Mouse (Mus musculus): ENCODE results near the gene Gm10644. TPM values are rescaled to one million over a fixed set of nuclear protein-coding genes. Genes with fewer than 3 reads are reported as not detected.

The Gm10644 gene
- polyA plus RNA-seq, 1 experiment from 2014 or later = 0.85 TPM

DNA sequence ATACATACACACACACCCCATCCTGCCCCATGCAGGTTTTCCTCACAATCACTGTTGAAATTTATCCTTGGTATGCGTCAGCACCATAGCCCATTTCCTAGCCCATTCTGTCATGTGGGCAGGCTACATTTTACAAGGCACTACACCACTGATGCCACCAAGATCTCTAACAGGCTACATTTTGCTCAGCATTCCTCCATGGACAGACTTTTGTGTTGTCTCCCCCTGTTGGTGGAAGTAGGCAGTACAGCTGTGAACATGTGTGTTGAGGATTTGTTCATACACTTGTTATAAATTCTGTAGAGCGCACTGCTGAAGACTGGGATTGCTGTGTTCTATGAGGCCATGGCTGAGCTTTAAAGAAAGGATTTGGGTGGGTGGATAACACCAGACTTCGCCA lies 33.4 kb downstream of the Gm10644 start:
- Histone ChIP-seq H3K27me3 (ENCODE audit: insufficient read depth, low read length) (no peaks in the 10 kb centered on the region), H3K4me3 (ENCODE audit: low read length) (no peak overlapping the region), H3K27ac (ENCODE audit: low read length) (no peak overlapping the region), H3K9me3 (ENCODE audit: low read length) (no peaks in the 10 kb centered on the region), H3K4me2 (replicated peaks; ENCODE audit: low read depth, low read length) (no peak overlapping the region), H3K36me3 (ENCODE audit: insufficient read depth, low read length) (peaks cover 47% of the 10 kb centered on the region), H3K9ac (replicated peaks; ENCODE audit: low read length) (no peak overlapping the region), H3K4me1 (ENCODE audit: insufficient read depth, low read length) (peaks cover 11% of the 10 kb centered on the region)
- 75% methylated on average over 3 of the region's 3 CpGs for WGBS
- ATAC-seq (ENCODE audit: low FRiP score, low TSS enrichment) = no peak

DNA sequence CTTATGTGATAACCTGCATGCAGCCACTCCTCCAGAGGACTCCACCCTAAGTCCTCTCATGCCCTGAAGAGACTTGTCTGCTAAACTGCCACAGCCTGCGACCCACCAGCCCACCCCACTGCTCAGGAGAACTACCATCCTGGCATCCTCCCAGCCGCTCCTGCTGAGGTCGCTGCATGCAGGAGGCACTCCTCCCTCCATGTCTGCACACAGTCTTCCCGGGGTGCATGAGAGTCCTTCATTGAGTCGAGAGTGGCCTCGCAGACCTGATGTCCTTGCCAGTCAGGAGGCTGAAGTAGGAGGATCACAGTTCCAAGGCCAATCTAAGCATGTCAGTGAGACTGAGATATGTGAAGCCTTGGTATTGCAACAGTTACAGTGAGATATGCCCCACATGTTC lies 37.4 kb downstream of the Gm10644 start:
- WGBS = 81% methylated on average over 6 of the region's 6 CpGs
- H3K4me1 ChIP-seq (ENCODE audit: insufficient read depth, low read length) = peaks cover 16% of the 10 kb centered on the region

DNA sequence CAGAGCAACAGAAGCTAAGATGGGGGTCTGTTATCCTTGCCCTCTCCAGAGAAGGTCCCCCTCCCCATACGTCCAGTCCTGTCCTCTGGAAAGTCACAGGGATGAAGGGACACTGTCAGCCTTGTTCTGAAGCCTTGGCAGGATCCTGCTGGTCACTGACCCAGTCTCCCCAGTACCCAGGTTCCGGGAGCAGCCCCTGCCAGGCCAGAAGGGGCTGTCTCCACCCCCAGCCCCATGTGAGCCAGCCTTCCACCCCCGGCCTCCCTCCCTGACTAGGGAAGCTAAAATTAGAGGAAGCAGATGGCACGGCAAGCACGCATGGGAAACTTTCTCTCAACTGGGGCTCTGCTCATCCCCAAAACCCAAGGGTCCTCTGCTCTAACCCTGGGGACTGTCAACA lies 39.0 kb downstream of the Gm10644 start:
- Histone ChIP-seq H3K27me3 (ENCODE audit: insufficient read depth, low read length) (no peaks in the 10 kb centered on the region), H3K9me3 (ENCODE audit: low read length) (no peaks in the 10 kb centered on the region), H3K27ac (ENCODE audit: low read length) (no peak overlapping the region), H3K9ac (replicated peaks; ENCODE audit: low read length) (no peak overlapping the region), H3K36me3 (ENCODE audit: insufficient read depth, low read length) (peaks cover 21% of the 10 kb centered on the region), H3K4me3 (ENCODE audit: low read length) (no peak overlapping the region), H3K4me1 (ENCODE audit: insufficient read depth, low read length) (peaks cover 27% of the 10 kb centered on the region), H3K4me2 (replicated peaks; ENCODE audit: low read depth, low read length) (no peak overlapping the region)
- ATAC-seq (ENCODE audit: low FRiP score, low TSS enrichment) = no peak
- WGBS = 65% methylated on average over 5 of the region's 5 CpGs

More for the DNA sequence above, 37.4 kb downstream of the Gm10644 start:
- Histone ChIP-seq H3K4me3 (ENCODE audit: low read length) (no peak overlapping the region), H3K4me2 (replicated peaks; ENCODE audit: low read depth, low read length) (no peak overlapping the region), H3K9me3 (ENCODE audit: low read length) (no peaks in the 10 kb centered on the region), H3K36me3 (ENCODE audit: insufficient read depth, low read length) (peaks cover 25% of the 10 kb centered on the region), H3K27me3 (ENCODE audit: insufficient read depth, low read length) (no peaks in the 10 kb centered on the region), H3K27ac (ENCODE audit: low read length) (no peak overlapping the region), H3K9ac (replicated peaks; ENCODE audit: low read length) (no peak overlapping the region)
- ATAC-seq (ENCODE audit: low FRiP score, low TSS enrichment) = no peak

DNA sequence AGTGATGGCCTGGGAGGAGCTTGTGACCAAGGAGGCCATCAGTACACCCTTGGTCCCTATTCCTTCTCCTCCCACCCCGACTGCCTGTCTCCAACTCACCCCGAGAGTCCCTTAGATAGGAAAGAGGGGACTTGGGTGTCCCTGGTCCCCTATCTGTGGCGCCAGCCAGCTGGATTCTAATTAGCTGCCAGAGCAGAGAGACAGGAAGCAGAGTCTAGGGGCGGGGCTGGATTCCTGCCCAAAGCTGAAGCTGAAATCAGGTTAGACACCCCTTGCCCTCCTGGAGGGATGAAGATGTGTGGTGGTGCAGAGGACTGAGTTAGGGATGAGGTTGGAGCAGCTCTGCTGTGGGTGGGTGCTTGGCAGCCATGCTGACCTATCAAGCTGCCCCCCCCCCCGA lies 40.1 kb downstream of the Gm10644 start:
- Histone ChIP-seq H3K9me3 (ENCODE audit: low read length) (no peaks in the 10 kb centered on the region), H3K27ac (ENCODE audit: low read length) (no peak overlapping the region), H3K27me3 (ENCODE audit: insufficient read depth, low read length) (no peaks in the 10 kb centered on the region), H3K4me1 (ENCODE audit: insufficient read depth, low read length) (peaks cover 27% of the 10 kb centered on the region), H3K9ac (replicated peaks; ENCODE audit: low read length) (no peak overlapping the region), H3K4me2 (replicated peaks; ENCODE audit: low read depth, low read length) (no peak overlapping the region), H3K36me3 (ENCODE audit: insufficient read depth, low read length) (0 out of 2 replicates have a peak, but pooled peaks cover 11% of the 10 kb centered on the region), H3K4me3 (ENCODE audit: low read length) (no peak overlapping the region)
- WGBS = 47% methylated on average over 5 of the region's 5 CpGs
- no peak for ATAC-seq (ENCODE audit: low FRiP score, low TSS enrichment)

DNA sequence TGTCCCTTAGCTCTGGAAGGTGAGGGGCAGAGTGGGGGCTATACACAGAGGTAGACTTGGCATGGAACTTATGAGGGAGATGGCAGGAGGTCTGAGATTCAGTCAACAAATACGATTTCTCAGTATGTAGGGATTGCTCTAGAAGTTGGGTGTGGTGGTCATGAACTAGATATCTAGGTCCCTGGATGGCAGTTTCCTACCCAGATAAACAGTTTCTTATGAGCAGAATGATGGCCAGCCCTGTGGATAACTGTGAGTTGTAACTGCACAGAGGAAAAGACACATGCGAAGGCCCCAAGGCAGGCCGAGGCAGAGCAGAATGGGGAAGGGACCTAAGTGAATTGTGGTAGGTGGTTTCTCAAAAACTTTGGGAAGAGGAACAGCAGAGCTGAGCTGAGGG lies 40.8 kb downstream of the Gm10644 start:
- no peak overlapping the region for H3K4me2 ChIP-seq (replicated peaks; ENCODE audit: low read depth, low read length)
- no peak overlapping the region for H3K27ac ChIP-seq (ENCODE audit: low read length)
- 88% methylated on average over 3 of the region's 3 CpGs for WGBS
- 0 out of 2 replicates have a peak, but pooled peaks cover 5% of the 10 kb centered on the region for H3K36me3 ChIP-seq (ENCODE audit: insufficient read depth, low read length)
- no peak overlapping the region for H3K4me3 ChIP-seq (ENCODE audit: low read length)
- H3K27me3 ChIP-seq (ENCODE audit: insufficient read depth, low read length) = no peaks in the 10 kb centered on the region
- ATAC-seq (ENCODE audit: low FRiP score, low TSS enrichment) = no peak
- no peak overlapping the region for H3K9ac ChIP-seq (replicated peaks; ENCODE audit: low read length)
- H3K9me3 ChIP-seq (ENCODE audit: low read length) = no peaks in the 10 kb centered on the region
- peaks cover 30% of the 10 kb centered on the region for H3K4me1 ChIP-seq (ENCODE audit: insufficient read depth, low read length)

DNA sequence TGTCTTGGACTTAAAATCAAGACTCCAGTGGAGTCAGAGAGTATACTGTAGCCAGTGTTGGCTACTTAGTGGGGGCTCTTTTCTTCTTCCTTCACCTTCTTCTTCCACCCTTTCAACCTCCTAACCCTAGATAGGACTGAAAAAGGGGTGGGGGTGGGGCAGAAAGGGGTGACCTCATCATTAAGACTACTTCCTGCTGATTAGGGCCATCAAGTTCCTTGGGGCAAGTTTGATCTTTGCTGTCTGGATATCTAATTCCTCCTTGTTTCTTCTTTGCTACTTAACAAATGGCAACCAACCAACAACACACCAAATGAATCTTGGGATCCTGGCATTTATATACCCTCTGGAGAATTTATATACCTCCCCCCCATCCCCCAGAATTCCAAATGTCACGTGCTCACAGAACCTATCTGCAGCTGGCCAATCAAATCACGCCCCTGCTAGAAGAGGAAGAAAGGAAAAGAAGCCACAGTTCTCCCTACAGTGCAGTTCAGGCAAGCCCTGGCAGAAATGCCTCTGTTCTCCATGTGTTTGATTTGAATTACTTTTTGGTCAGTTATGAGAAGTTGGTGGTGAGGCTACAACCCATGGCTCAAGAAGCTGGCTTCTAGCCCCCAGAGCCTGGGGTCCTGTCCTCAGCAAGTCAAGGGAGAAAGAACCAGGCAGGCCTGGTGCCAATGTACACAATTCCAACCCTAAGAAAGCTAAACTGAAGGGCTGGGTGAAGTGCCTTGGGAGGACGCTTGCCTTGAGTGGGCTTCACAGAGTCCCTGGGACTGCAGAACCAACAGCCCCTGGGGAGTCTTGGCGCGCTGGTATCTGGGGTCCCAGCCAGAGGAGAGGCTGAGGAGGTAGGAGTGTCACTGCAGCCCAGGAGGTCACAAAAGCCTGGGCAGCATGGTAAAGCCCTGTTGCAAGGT lies 42.9 kb downstream of the Gm10644 start:
- 65% methylated on average over 5 of the region's 5 CpGs for WGBS
- H3K27ac ChIP-seq (ENCODE audit: low read length) = peak overlapping the region; percentile 31
- peaks cover 39% of the 10 kb centered on the region for H3K4me1 ChIP-seq (ENCODE audit: insufficient read depth, low read length)
- H3K27me3 ChIP-seq (ENCODE audit: insufficient read depth, low read length) = no peaks in the 10 kb centered on the region
- ATAC-seq (ENCODE audit: low FRiP score, low TSS enrichment) = no peak
- no peaks in the 10 kb centered on the region for H3K9me3 ChIP-seq (ENCODE audit: low read length)
- H3K36me3 ChIP-seq (ENCODE audit: insufficient read depth, low read length) = no peaks in the 10 kb centered on the region
- H3K9ac ChIP-seq (replicated peaks; ENCODE audit: low read length) = no peak overlapping the region; the same call in 1 of the 2 replicates
- H3K4me2 ChIP-seq (replicated peaks; ENCODE audit: low read depth, low read length) = no peak overlapping the region
- H3K4me3 ChIP-seq (ENCODE audit: low read length) = no peak overlapping the region

DNA sequence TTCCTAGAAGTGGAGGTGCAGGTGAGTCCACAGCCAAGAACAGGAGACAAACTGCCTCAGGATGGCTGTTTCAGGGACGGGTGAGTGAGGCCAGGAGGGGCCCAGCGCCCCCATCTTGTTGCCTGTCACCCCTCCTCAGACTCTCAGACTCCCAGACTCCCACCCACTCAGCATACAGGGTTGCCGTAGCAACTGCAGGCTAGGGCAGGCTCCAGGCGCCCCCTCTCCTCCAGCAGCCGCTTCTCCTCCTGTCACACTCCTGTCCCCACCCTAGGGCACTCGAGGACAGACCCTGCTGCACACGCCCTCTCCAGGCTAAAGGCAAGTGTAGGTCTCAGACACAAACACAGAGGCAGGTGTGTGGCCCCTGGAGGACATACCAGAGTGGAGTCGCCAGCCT lies 45.7 kb downstream of the Gm10644 start:
- Histone ChIP-seq H3K27ac (ENCODE audit: low read length) (no peak overlapping the region), H3K27me3 (ENCODE audit: insufficient read depth, low read length) (no peaks in the 10 kb centered on the region), H3K4me1 (ENCODE audit: insufficient read depth, low read length) (peaks cover 37% of the 10 kb centered on the region), H3K36me3 (ENCODE audit: insufficient read depth, low read length) (peaks cover 9% of the 10 kb centered on the region; the same call in 1 of the 2 replicates), H3K4me3 (ENCODE audit: low read length) (no peak overlapping the region), H3K9me3 (ENCODE audit: low read length) (no peaks in the 10 kb centered on the region), H3K4me2 (replicated peaks; ENCODE audit: low read depth, low read length) (no peak overlapping the region), H3K9ac (replicated peaks; ENCODE audit: low read length) (0 out of 2 replicates have a peak overlapping the region, but pooled peaks have one; percentile 15)
- ATAC-seq (ENCODE audit: low FRiP score, low TSS enrichment) = no peak
- 43% methylated on average over 8 of the region's 8 CpGs for WGBS

DNA sequence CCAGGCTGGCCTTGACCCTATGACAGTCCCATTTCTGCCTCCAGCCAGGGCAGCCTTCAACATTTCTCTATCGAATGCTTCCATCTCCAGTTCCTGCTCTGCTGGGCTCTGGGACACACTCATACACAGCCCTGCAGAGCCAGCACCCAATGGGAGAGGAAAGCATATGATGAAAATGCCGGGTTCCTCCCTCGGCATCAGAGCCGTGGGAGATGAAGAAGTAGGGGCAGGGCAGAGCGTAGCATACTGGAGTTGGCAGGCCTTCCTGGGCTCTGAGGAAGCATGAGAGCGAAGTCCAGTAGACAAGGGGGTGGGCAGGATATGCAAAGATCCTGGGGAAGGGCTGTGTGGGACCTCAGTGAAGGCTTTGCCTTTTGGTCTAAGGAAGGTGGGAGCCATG lies 46.4 kb downstream of the Gm10644 start:
- peaks cover 41% of the 10 kb centered on the region for H3K4me1 ChIP-seq (ENCODE audit: insufficient read depth, low read length)
- no peak for ATAC-seq (ENCODE audit: low FRiP score, low TSS enrichment)
- whole genome bisulfite sequencing = 72% methylated on average over 6 of the region's 6 CpGs

DNA sequence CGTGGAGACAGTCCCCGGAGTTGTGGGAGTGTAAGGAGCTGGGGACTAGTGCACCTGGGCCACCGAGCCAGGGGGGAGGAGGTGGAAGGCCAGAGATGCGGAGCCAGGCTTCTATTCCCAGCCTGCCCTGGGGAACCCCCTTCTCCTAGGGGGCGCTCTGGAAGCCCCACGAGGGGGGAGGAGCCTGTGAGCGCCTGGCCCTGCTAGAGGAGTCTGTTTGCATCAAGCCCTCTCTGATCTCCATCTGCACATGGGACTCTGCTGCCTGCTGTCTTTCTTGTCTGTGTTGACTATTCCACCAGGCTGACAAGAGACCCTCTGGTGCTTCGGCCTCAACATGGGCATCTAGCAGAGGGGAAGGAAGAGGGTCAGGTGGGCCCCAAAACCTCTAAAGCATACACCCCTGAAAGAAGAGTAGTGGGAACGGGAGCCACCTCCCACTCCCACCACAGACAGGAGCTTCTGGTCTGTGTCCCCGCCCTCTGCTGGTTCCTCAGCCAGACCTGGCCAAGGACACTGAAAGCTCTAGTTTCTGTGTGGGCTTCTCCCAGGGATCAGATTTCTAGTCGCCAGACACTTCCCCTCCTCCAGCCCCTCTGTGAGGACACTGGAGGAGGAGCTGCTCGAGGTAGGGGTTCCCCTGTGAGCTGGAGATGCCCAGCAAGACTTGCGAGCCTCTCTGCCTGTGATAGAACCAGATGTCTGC lies 51.9 kb downstream of the Gm10644 start:
- peak overlapping the region; percentile 14 for H3K4me3 ChIP-seq (ENCODE audit: low read length)
- peaks cover 9% of the 10 kb centered on the region; the same call in 1 of the 2 replicates for H3K36me3 ChIP-seq (ENCODE audit: insufficient read depth, low read length)
- 10% methylated on average over 12 of the region's 13 CpGs for WGBS
- peak overlapping the region; percentile 82 for H3K27ac ChIP-seq (ENCODE audit: low read length)
- H3K4me1 ChIP-seq (ENCODE audit: insufficient read depth, low read length) = peaks cover 46% of the 10 kb centered on the region
- H3K27me3 ChIP-seq (ENCODE audit: insufficient read depth, low read length) = no peaks in the 10 kb centered on the region
- ATAC-seq (ENCODE audit: low FRiP score, low TSS enrichment) = peak; percentile 18; the same call in 1 of the 2 replicates
- no peaks in the 10 kb centered on the region for H3K9me3 ChIP-seq (ENCODE audit: low read length)
- 0 out of 2 replicates have a peak overlapping the region, but pooled peaks have one; percentile 37 for H3K9ac ChIP-seq (replicated peaks; ENCODE audit: low read length)
- H3K4me2 ChIP-seq (replicated peaks; ENCODE audit: low read depth, low read length) = peak overlapping the region; percentile 96

More for the DNA sequence above, 46.4 kb downstream of the Gm10644 start:
- Histone ChIP-seq H3K9ac (replicated peaks; ENCODE audit: low read length) (peak overlapping the region; percentile 15; the same call in 1 of the 2 replicates), H3K36me3 (ENCODE audit: insufficient read depth, low read length) (peaks cover 9% of the 10 kb centered on the region; the same call in 1 of the 2 replicates), H3K4me3 (ENCODE audit: low read length) (no peak overlapping the region), H3K4me2 (replicated peaks; ENCODE audit: low read depth, low read length) (no peak overlapping the region), H3K27ac (ENCODE audit: low read length) (no peak overlapping the region), H3K9me3 (ENCODE audit: low read length) (no peaks in the 10 kb centered on the region), H3K27me3 (ENCODE audit: insufficient read depth, low read length) (no peaks in the 10 kb centered on the region)
